Mouse (Mus musculus) midbrain, embryonic 16.5 days (tissue): ENCODE results near the gene Nubp2. TPM values are rescaled to one million over a fixed set of nuclear protein-coding genes. Genes with fewer than 3 reads are reported as not detected.

ENCODE experiments used
- ATAC-seq: fragments of 200-750 bp; cut with Nextera tagmentation; 2 replicates; pipeline ENCODE4 v1.8.0; 2017; ENCODE audit warnings: moderate TSS enrichment
- H3K27ac ChIP-seq: fragments of 300-500 bp; sonication (generic); 2 replicates; pipeline ENCODE4 v1.5.1; 2014; ENCODE audit warnings: mild to moderate bottlenecking, low read length, mixed read lengths
- H3K27me3 ChIP-seq: fragments of 300-500 bp; sonication (generic); 2 replicates; pipeline ENCODE4 v1.6.1; 2014; ENCODE audit warnings: low read depth, low read length, mixed read lengths; ENCODE audit not compliant: control insufficient read depth, insufficient read depth
- H3K36me3 ChIP-seq: fragments of 300-500 bp; sonication (generic); 2 replicates; pipeline ENCODE4 v1.6.1; 2014; ENCODE audit warnings: mild to moderate bottlenecking, low read length, moderate library complexity, mixed read lengths; ENCODE audit not compliant: control insufficient read depth, insufficient read depth
- H3K4me1 ChIP-seq: fragments of 300-500 bp; sonication (generic); 2 replicates; pipeline ENCODE4 v1.6.1; 2014; ENCODE audit warnings: mild to moderate bottlenecking, low read length, mixed read lengths; ENCODE audit not compliant: control insufficient read depth, insufficient read depth
- H3K4me2 ChIP-seq: fragments of 300-500 bp; sonication (generic); 2 replicates; pipeline ENCODE4 v1.6.1; 2014; ENCODE audit warnings: mild to moderate bottlenecking, low read length, mixed read lengths
- H3K4me3 ChIP-seq: fragments of 300-500 bp; sonication (generic); 2 replicates; pipeline ENCODE4 v1.5.1; 2014; ENCODE audit warnings: low read depth, mild to moderate bottlenecking, low read length, moderate library complexity, mixed read lengths
- H3K9ac ChIP-seq: fragments of 300-500 bp; sonication (generic); 2 replicates; pipeline ENCODE4 v1.6.1; 2014; ENCODE audit warnings: low read depth, low read length, mixed read lengths
- H3K9me3 ChIP-seq: fragments of 300-500 bp; sonication (generic); replicated peaks from 2 replicates; pipeline ENCODE4 v1.6.1; 2014; ENCODE audit warnings: mild to moderate bottlenecking, low read length, mixed read lengths; ENCODE audit not compliant: control insufficient read depth, poor library complexity, severe bottlenecking
- WGBS: fragments of 180-500 bp; shearing (Covaris S2); extraction: QIAGEN DNeasy Blood & Tissue Kit; methylation state at CpG from one replicate; pipeline ENCODE4 v1.1.7; 2014; 5-methylcytosine and 5-hydroxymethylcytosine counted together
- polyA plus RNA-seq: library from polyadenylated mRNA; unstranded; fragments of >200 nt; fragmentation: Nextera tagmentation; extraction: Ambion mirVana; gene quantifications from 2 replicates; pipeline ENCODE4 v1.2.1, GENCODE M21; 2015

The Nubp2 gene
- polyA plus RNA-seq, 1 experiment from 2014 or later: 54.7 TPM

- peaks cover 26% of the 10 kb centered on the region for H3K36me3 ChIP-seq
- no peak overlapping the region for H3K9ac ChIP-seq
- H3K27ac ChIP-seq: no peak overlapping the region
- no peaks in the 10 kb centered on the region for H3K9me3 ChIP-seq
- 90% methylated on average over 19 of the region's 19 CpGs for WGBS
- peaks cover 40% of the 10 kb centered on the region for H3K4me1 ChIP-seq
- H3K4me3 ChIP-seq: no peak overlapping the region
- no peak for ATAC-seq
- no peak overlapping the region for H3K4me2 ChIP-seq
- no peaks in the 10 kb centered on the region for H3K27me3 ChIP-seq
These were observed 4.3 kb upstream of the Nubp2 start for GRCm38 (mm10) chr17:24890151-24891092.

- ATAC-seq: no peak
- H3K4me2 ChIP-seq: no peak overlapping the region
- WGBS: 89% methylated on average over 3 of the region's 3 CpGs
- no peaks in the 10 kb centered on the region for H3K27me3 ChIP-seq
- H3K9ac ChIP-seq: no peak overlapping the region
- peaks cover 26% of the 10 kb centered on the region for H3K36me3 ChIP-seq
- no peak overlapping the region for H3K4me3 ChIP-seq
- peaks cover 38% of the 10 kb centered on the region for H3K4me1 ChIP-seq
- H3K9me3 ChIP-seq: no peaks in the 10 kb centered on the region
- H3K27ac ChIP-seq: no peak overlapping the region
These were observed 2.7 kb upstream of the Nubp2 start for GRCm38 (mm10) chr17:24888862-24889261.

- WGBS: 67% methylated on average over 18 of the region's 18 CpGs
- H3K9ac ChIP-seq: peak overlapping the region; percentile 86
- peaks cover 27% of the 10 kb centered on the region for H3K36me3 ChIP-seq
- peak overlapping the region; percentile 93 for H3K4me3 ChIP-seq
- H3K9me3 ChIP-seq: no peaks in the 10 kb centered on the region
- H3K27me3 ChIP-seq: no peaks in the 10 kb centered on the region
- peak; percentile 2; the same call in 1 of the 2 replicates for ATAC-seq
- H3K4me2 ChIP-seq: peak overlapping the region; percentile 94
- peaks cover 32% of the 10 kb centered on the region for H3K4me1 ChIP-seq
- H3K27ac ChIP-seq: no peak overlapping the region; the same call in 1 of the 2 replicates
These were observed 1.3 kb upstream of the Nubp2 start for GRCm38 (mm10) chr17:24887291-24888080.

- H3K4me1 ChIP-seq: peaks cover 32% of the 10 kb centered on the region
- no peaks in the 10 kb centered on the region for H3K27me3 ChIP-seq
These were observed 753 bp upstream of the Nubp2 start for GRCm38 (mm10) chr17:24886932-24887271.

GRCm38 (mm10) chr17:24885356-24886133, 604 bp downstream of the Nubp2 start:
- peak overlapping the region; percentile 68 for H3K4me3 ChIP-seq
- no peak for ATAC-seq
- H3K4me1 ChIP-seq: peaks cover 32% of the 10 kb centered on the region
- peak overlapping the region; percentile 61 for H3K9ac ChIP-seq
- no peaks in the 10 kb centered on the region for H3K27me3 ChIP-seq
- H3K4me2 ChIP-seq: peak overlapping the region; percentile 86
- no peaks in the 10 kb centered on the region for H3K9me3 ChIP-seq
- no peak overlapping the region for H3K27ac ChIP-seq
- WGBS: 25% methylated on average over 22 of the region's 22 CpGs
- peaks cover 17% of the 10 kb centered on the region; the same call in 1 of the 2 replicates for H3K36me3 ChIP-seq

More at GRCm38 (mm10) chr17:24886932-24887271, 753 bp upstream of the Nubp2 start:
- Histone ChIP-seq H3K4me2 (peak overlapping the region; percentile 94), H3K36me3 (peaks cover 23% of the 10 kb centered on the region), H3K27ac (peak overlapping the region; percentile 80), H3K9me3 (no peaks in the 10 kb centered on the region), H3K4me3 (peak overlapping the region; percentile 93), H3K9ac (peak overlapping the region; percentile 86)
- ATAC-seq: peak; percentile 47
- under 1% methylated on average over 18 of the region's 18 CpGs for WGBS

- WGBS: 88% methylated on average over 6 of the region's 6 CpGs
- H3K9me3 ChIP-seq: no peaks in the 10 kb centered on the region
- H3K4me3 ChIP-seq: no peak overlapping the region
- H3K27me3 ChIP-seq: no peaks in the 10 kb centered on the region
- H3K9ac ChIP-seq: no peak overlapping the region
- peaks cover 31% of the 10 kb centered on the region for H3K4me1 ChIP-seq
- peaks cover 11% of the 10 kb centered on the region; the same call in 1 of the 2 replicates for H3K36me3 ChIP-seq
- no peak for ATAC-seq
- no peak overlapping the region for H3K27ac ChIP-seq
- no peak overlapping the region for H3K4me2 ChIP-seq
These were observed 1.8 kb downstream of the Nubp2 start for GRCm38 (mm10) chr17:24884391-24884790.

- Histone ChIP-seq H3K27ac (no peak overlapping the region), H3K9ac (no peak overlapping the region)
- no peak for ATAC-seq
These were observed 4.3 kb downstream of the Nubp2 start for GRCm38 (mm10) chr17:24881738-24882440.

GRCm38 (mm10) chr17:24878531-24878930, 7.6 kb downstream of the Nubp2 start:
- ATAC-seq: no peak
- Histone ChIP-seq H3K27me3 (no peaks in the 10 kb centered on the region), H3K27ac (no peak overlapping the region), H3K4me3 (no peak overlapping the region), H3K4me1 (no peaks in the 10 kb centered on the region), H3K9me3 (no peaks in the 10 kb centered on the region), H3K9ac (no peak overlapping the region), H3K4me2 (no peak overlapping the region), H3K36me3 (peaks cover 8% of the 10 kb centered on the region; the same call in 1 of the 2 replicates)
- WGBS: 76% methylated on average over 8 of the region's 8 CpGs

More at GRCm38 (mm10) chr17:24881738-24882440, 4.3 kb downstream of the Nubp2 start:
- Histone ChIP-seq H3K4me1 (peaks cover 7% of the 10 kb centered on the region), H3K4me2 (no peak overlapping the region), H3K4me3 (no peak overlapping the region), H3K27me3 (no peaks in the 10 kb centered on the region), H3K9me3 (no peaks in the 10 kb centered on the region), H3K36me3 (peaks cover 8% of the 10 kb centered on the region; the same call in 1 of the 2 replicates)
- 53% methylated on average over 7 of the region's 7 CpGs for WGBS
